Mouse (Mus musculus) lung, adult 2 months (tissue): ENCODE results near the gene Pigh.

ENCODE experiments used
- CTCF ChIP-seq: fragments of 200-500 bp; IDR thresholded peaks from 2 replicates; pipeline ENCODE4 v1.5.1; 2011; ENCODE audit warnings: mild to moderate bottlenecking, low read length, control low read depth; ENCODE audit not compliant: insufficient read depth
- POLR2A ChIP-seq: fragments of 200-500 bp; IDR thresholded peaks from 2 replicates; pipeline ENCODE4 v1.6.1; 2011; ENCODE audit warnings: low read depth, mild to moderate bottlenecking, control low read depth, low read length, borderline replicate concordance; ENCODE audit errors: extremely low read depth

GRCm38 (mm10) chr12:79049807-79050206, 39.6 kb downstream of the Pigh start:
- TF ChIP-seq CTCF (no peak), POLR2A (no peak)
